ENCODE assay signal across 8 mouse cellular contexts in the genomic region with DNA sequence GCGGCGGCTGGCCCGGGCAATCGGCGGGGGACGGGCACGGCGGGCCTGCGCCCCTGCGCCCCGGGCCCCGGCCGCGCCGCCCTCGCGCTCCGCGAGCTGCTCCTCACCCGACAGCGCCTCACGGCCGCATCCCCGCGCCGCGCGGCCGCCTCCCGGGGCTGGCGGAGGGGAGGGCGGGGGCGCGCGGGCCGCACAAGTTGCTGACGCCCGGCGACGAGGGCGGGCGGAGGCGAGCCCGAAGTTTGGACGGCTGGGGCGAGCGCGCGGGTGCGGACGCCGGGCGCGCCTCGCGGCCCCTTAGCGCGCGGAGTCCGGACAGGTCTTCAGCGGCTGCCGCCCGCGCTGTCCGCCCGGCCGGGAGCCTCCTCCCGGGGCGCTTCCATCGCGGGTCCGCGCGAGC. TPM values are rescaled to one million over a fixed set of nuclear protein-coding genes. Genes with fewer than 3 reads are reported as not detected.
DNase-seq lines count a peak whose midpoint lies in the region; ATAC-seq and TF ChIP-seq lines count a peak whose summit lies in the region.

No protein-coding gene starts in this region.

- no peak for ATAC-seq in G1E (ENCODE audit: extremely low read depth, insufficient number of reproducible peaks, low FRiP score, poor library complexity, severe bottlenecking)
- ATAC-seq in erythroblast, adult 5-6 weeks (replicated peaks; ENCODE audit: low FRiP score, poor library complexity, severe bottlenecking), result peak; percentile 37; the same call in 1 of the 2 replicates
- peak; percentile 36 for ATAC-seq in hindbrain, embryonic 12.5 days (ENCODE audit: low FRiP score)
- peak; percentile 14 for ATAC-seq in midbrain, embryonic 16.5 days

- H3K4me1 ChIP-seq in G1E (ENCODE audit: insufficient read depth, low read depth, low read length), result peaks cover 24% of the 10 kb centered on the region
- 0 out of 2 replicates have a peak, but pooled peaks cover 3% of the 10 kb centered on the region for H3K4me1 ChIP-seq in hindbrain, embryonic 12.5 days
- H3K4me1 ChIP-seq in midbrain, embryonic 16.5 days (ENCODE audit: control insufficient read depth, insufficient read depth, low read length), result peaks cover 3% of the 10 kb centered on the region

- DNase-seq in gastrocnemius, adult 18-20 months (ENCODE audit: low spot score), result peak; percentile 53
- no peak for DNase-seq in gastrocnemius, postnatal 25 days
- peak; percentile 12 for DNase-seq in G1E (ENCODE audit: low spot score)
- DNase-seq in liver, result peak; percentile 81
- peak; percentile 52 for DNase-seq in urinary bladder, postnatal 25 days (ENCODE audit: low spot score)

- 1% methylated on average over 50 of the region's 74 CpGs for WGBS in hindbrain, embryonic 12.5 days
- WGBS in midbrain, embryonic 16.5 days, result 0% methylated on average over 47 of the region's 74 CpGs

- peak overlapping the region; percentile 80 for H3K4me3 ChIP-seq in G1E (ENCODE audit: low read depth, low read length)
- H3K4me3 ChIP-seq in hindbrain, embryonic 12.5 days, result peak overlapping the region; percentile 79
- H3K4me3 ChIP-seq in midbrain, embryonic 16.5 days (ENCODE audit: low read depth, low read length), result peak overlapping the region; percentile 65

- H3K36me3 ChIP-seq in G1E (replicated peaks), result no peaks in the 10 kb centered on the region
- no peaks in the 10 kb centered on the region for H3K36me3 ChIP-seq in hindbrain, embryonic 12.5 days
- H3K36me3 ChIP-seq in midbrain, embryonic 16.5 days (ENCODE audit: control insufficient read depth, insufficient read depth, low read length), result no peaks in the 10 kb centered on the region

- H3K27ac ChIP-seq in hindbrain, embryonic 12.5 days, result peak overlapping the region; percentile 78
- H3K27ac ChIP-seq in midbrain, embryonic 16.5 days (ENCODE audit: low read length), result peak overlapping the region; percentile 76

- no peak for TF ChIP-seq CTCF in G1E (IDR thresholded peaks at IDR 0.05; ENCODE audit: low read depth, low read length)

- peaks cover 6% of the 10 kb centered on the region for H3K9me3 ChIP-seq in G1E (replicated peaks)
- no peaks in the 10 kb centered on the region for H3K9me3 ChIP-seq in hindbrain, embryonic 12.5 days (replicated peaks)
- H3K9me3 ChIP-seq in midbrain, embryonic 16.5 days (replicated peaks; ENCODE audit: control insufficient read depth, low read length, poor library complexity, severe bottlenecking), result no peaks in the 10 kb centered on the region

- peak overlapping the region; percentile 71 for H3K4me2 ChIP-seq in hindbrain, embryonic 12.5 days (replicated peaks)
- H3K4me2 ChIP-seq in midbrain, embryonic 16.5 days (ENCODE audit: low read length), result peak overlapping the region; percentile 59

- peak overlapping the region; percentile 85 for H3K9ac ChIP-seq in hindbrain, embryonic 12.5 days
- H3K9ac ChIP-seq in midbrain, embryonic 16.5 days (ENCODE audit: low read depth, low read length), result peak overlapping the region; percentile 63

- H3K27me3 ChIP-seq in G1E (ENCODE audit: insufficient read depth, low read length), result no peaks in the 10 kb centered on the region
- H3K27me3 ChIP-seq in hindbrain, embryonic 12.5 days, result 0 out of 2 replicates have a peak, but pooled peaks cover 4% of the 10 kb centered on the region
- peaks cover 3% of the 10 kb centered on the region; the same call in 1 of the 2 replicates for H3K27me3 ChIP-seq in midbrain, embryonic 16.5 days (ENCODE audit: control insufficient read depth, insufficient read depth, low read depth, low read length)

RNA-seq across cellular contexts. Expression of a gene that starts 6.6 kb away (rescaled TPM):
- 10 to 100 TPM; 66.2 to 76.8 TPM for total RNA-seq in gastrocnemius, adult 18-20 months (2021)
- 10 to 100 TPM; 72.6 to 78.7 TPM for total RNA-seq in gastrocnemius, postnatal 25 days (2021)
- 133 and 147 TPM in 2 replicates for total RNA-seq in G1E (2014; fragmentation: Nextera tagmentation)
- total RNA-seq in G1E (2017), result 133 and 142 TPM in 2 replicates
- 45.1 and 56.2 TPM in 2 replicates for polyA plus RNA-seq in G1E (2012)
- total RNA-seq in erythroblast, adult 5-6 weeks (2015; ENCODE audit: low replicate concordance), result 52.7 and 60.3 TPM in 2 replicates
- 56.3 and 62.8 TPM in 2 replicates for total RNA-seq in erythroblast, adult 5-6 weeks (2017; ENCODE audit: low replicate concordance)
- polyA plus RNA-seq in hindbrain, embryonic 12.5 days (2016; fragmentation: Nextera tagmentation; extraction: Ambion mirVana), result 13.9 and 14.9 TPM in 2 replicates
- polyA plus RNA-seq in midbrain, embryonic 16.5 days (2015; fragmentation: Nextera tagmentation; extraction: Ambion mirVana), result 6.5 and 6.6 TPM in 2 replicates
